Mouse (Mus musculus) frontal cortex, adult (tissue): ENCODE measurements around the gene Adk.

Experiments used
- ATAC-seq: cut with Nextera tagmentation; 2 replicates; pipeline ENCODE4 v1.9.2; 2017; ENCODE audit warnings: mild to moderate bottlenecking, moderate library complexity, mixed read lengths; ENCODE audit not compliant: low TSS enrichment

Gene Adk

DNA sequence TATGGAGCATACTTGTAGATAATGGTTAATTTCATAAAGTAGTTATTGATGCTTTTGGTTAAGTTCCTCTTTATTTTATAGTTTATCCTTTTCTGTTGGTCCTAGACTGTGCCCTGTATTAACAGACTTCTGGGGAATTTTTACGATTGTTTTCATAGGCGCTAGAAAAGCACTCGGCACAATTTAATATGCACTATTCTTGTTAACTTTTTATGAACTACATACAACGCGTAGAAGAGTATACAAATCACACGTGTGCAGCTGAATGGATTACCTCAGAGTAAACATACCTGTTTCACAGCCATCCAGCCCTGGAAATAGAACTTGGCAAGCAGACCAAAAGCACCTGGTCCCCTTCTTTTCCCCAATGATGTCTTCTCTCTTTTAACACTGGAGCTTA, 99.7 kb downstream of the Adk start:
- ATAC-seq = no peak

DNA sequence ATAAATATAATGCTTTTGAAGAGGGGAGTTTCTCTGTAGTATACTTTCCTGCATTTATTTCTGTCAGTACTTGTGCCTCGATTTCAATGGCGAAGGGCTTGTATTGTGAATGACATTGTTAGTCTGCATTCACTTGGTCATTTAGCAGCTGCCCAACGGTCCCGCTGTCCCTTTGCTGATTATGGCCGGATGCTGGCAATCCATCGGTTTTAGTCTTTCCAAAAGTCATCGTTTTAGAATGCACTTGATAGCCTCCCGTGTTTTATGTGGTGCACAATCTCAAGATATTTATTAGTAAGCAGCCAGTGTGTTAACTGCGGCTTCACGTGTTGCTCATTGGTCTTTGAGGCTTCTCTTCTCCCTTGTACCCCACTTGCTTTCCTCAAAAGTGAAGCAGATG, 113.3 kb downstream of the Adk start:
- ATAC-seq = no peak

DNA sequence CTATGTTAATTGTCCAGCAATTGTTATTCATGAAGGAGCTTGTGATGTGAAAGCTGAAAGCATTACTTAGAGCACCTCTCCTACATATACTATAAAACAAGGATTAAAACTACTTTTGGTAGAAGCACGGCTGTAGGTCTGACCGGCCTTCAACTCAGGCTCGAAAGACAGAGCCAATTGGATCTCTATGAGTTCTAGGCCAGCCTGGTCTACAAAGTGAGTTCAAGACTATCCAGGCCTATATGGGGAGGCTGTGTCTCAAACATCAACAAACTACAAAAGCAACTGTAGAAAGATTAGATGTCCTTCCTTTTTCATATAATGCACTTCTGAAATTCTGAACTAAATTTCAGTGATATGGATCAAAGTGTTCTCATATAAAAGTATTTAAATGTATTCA, 113.7 kb downstream of the Adk start:
- ATAC-seq = no peak

DNA sequence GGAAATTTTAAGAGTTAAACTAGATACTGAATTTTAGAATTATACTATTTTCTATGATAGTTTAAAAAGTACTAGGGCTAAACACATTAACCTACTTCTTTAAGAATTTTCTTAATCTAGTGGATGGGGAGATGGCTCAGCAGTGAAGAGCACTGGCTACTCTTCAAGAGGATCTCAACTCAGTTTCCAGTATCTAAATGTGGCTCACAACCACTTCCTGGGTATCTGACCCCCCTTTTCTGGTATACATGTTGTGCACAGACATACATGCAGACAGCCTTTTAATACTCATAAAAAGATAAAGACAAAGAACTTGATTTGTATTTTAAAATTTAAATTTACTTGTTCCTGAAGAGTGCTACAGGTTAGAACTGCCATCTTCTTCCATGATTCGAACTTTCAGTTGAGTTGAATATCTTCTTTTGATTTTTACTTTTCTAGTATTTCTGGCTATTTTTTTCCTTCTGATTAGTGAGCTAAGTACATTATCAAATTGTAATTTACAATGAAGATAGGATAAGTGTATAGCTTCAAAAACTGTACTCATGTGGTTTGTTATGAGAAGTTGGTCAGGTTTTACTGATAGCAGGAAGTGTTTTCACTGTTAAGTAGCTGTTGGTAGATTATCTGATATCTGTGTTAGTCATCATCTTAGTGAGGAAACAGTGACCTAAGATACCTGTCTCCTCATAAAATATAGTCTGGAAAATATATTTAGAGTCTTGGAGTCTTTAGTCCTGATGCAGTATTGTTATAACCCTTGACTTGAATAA, 121.8 kb downstream of the Adk start:
- ATAC-seq = no peak

DNA sequence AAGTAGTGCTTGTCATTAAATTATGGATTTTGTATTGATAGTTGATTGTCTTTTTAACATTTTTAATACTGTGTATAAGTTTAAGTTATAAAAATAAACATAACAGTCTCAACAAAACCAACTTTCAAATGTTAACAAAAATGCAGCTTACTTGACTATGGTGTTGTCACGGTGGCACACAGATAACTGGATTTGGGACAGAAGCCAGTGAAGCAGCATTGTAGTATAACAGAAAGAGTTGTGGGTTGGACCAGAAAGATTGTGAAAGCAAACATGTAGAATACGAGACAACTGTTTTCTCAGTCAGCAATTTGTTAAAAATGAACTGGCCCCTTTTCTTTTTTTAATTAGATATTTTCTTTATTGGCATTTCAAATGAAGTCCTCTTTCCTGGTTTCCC, 122.4 kb downstream of the Adk start:
- ATAC-seq = no peak

DNA sequence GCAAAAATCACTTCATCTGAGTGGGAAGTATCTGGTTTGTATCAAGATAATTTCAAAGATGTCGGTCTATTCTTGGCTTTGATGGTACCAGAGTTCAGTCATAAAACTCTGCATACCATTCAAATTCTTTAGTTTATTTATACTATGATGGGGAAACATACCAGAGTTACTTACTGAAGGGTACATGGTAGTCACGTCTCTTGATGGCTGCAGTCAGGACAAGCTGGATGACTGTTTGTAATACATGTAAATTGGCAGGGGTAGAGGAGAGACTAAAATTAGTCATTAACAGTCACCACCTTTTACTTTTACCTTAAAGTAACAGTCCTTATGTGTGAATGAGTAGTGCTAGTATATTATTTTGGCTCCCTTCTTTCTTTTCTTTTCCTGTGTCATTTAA, 125.4 kb downstream of the Adk start:
- no peak for ATAC-seq

DNA sequence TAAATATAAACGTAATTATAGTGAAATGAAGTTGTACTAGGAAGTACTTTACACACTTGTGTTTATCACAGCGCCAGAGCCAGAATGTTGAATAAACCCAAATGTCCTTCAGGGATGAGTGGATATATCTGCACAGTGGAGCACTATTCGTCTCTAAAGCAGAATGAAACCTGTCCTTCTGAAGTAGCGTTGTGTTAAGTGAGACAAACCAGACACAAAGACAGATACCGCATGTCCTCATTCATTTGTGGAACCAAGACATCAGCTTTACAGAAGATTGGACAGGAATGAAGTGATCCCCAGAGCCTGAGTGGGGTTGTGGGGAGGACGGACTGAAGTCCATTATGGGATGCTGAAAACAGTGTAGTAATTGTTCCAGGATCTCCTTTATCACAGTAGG, 126.0 kb downstream of the Adk start:
- no peak for ATAC-seq

DNA sequence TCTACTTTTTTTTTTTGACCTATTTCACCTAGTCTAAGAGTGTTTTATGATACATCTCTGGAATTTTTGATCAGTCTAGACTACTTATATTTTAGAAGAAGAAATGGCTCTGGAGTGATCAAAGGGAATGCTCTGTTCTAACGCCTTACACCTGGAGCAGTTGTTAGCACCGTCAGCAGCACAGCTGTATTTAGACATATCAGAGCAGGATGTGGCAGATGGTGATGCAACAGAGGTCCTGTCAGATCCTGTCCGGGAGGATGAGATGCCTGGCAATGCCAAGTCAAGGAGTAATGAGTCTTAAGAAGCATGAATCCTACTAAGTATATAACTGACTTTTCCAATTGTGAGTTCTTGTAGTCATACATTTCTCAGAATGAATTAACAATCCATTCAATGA, 128.7 kb downstream of the Adk start:
- ATAC-seq = no peak

DNA sequence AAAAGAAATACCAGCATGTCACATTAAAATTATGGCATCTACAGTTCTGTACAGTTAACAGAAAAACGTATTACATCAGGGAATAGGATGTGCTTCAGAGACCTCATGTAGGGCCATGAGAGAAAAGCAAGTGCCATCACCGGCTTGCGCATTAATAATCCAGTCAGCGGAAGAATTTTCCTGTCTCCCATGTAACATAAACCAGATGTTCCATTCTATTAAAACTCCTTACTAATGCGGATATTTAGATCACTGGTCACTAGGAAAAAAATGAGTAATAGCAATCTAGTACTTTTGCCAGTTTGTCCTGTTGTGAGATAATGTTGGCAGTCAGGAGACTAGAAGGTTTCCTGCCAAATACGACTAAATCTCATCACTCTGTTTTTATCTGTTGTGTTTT, 139.6 kb downstream of the Adk start:
- no peak for ATAC-seq

DNA sequence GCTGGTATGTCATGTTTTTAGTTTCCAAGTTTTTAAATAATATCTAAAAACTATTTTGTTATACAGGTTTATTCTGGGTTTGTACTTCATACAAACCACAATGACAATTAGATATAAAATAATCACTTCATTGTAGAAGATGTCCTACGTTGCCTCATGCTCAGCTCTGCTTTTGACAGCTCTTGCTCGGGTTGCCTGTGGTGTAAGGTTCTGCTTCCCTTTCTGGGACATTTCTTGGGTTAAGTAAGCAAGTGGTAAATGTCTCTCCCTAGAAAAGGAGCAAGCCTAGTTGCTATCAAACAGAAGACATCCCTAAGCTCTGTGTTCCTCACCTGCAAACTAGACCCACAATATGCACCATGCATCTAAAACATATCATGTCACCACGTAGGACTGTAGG, 140.4 kb downstream of the Adk start:
- no peak for ATAC-seq

DNA sequence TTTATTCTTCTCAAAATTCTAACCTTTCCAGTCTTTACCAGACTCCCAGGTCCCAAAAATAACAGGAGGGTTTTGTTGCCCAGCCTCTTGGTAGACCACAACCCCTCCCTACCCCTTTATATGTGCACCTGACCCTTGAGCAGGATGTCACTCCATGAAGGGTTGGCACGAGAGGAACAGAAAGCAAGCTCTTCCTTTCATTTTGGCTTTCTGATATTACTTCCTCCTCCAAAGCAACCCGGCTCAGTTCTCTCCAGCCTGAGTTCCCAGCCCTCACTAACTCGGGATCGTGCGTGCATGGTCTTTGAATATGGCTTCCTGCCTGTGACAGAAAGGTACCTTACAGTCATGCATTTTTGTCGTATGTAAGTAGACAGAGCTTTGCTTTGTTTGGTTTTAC, 142.0 kb downstream of the Adk start:
- no peak for ATAC-seq

DNA sequence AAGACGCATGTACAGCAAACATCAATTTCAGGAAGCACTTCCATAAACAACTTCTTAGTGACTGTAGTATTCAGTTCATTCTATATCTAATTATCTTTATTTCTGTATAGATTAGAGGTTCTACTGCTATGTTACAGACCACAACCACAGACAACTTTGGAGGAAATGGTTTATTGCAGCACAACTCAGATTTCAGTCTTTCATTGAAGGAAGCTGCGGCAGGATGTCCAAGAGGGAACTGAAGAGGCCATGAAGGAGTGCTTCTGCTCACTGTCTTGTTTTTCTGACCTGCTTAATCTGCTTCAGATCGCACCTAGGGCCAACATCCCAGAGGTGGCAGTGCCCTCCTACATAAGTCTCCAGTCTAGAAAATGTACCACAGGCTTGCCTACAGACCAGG, 148.5 kb downstream of the Adk start:
- ATAC-seq = no peak

DNA sequence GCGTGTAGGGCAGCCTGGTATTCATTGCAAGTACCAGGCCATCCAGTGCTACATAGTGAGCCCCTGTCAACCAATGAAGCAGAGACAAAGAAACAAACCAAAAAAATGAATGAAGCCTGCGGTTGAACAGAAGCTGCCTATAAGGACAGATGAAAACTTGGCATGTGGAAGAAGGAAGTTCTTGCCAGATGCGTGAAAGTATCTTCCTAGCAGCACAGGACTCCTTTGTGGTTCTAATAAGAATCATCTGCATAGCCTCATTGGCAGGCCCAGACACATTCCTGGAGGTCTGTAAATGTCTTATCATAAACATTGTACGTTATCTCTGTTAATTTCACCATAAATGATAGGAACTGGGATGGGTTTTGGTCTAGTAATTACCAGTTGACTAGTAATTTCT, 154.1 kb downstream of the Adk start:
- ATAC-seq = no peak

DNA sequence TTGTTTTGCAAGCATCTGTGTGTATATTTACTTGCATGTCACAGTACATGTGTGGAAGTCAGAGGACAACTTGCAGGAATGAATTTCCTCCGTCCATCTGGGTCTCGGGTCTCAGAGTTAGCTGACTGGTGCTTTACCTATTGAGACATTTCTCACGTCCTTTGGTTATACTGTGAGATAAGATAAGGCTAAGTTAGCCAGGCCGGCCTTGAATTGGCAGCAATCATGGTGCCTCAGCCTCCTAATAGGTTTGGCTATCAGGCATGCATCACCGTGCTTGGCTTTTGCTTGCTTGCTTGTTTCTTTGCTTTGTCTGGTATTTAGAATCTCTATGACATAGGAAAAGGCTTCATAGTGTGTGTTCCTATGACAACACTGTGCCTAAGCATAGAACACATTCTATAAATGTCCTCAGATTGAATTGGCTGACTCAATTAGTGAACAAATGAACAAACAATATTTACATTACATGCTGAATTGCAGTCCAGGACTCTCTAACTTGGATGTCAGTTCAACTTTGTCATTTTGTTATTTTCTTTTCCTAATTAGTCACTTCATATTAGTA, 169.3 kb downstream of the Adk start:
- peak; percentile 64 for ATAC-seq

DNA sequence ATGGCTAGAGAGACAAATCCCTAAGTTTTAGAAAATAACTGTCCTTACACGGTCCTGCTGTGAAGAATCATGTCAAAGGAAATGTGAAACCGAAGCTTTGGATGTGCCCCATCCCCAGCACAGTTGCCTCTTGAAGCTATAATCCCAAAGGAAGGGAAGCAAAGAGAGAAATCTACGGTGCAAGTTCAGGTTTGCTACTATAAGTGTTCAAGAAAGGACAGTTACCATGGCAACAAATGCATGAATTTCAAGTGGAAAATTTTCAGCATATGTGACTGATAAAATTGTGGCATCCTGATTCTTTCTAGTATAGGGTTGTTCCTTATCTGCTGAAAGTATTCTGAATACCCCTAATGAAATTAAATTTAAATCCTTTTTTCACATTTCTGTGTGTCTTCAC, 169.8 kb downstream of the Adk start:
- ATAC-seq = peak; percentile 92

DNA sequence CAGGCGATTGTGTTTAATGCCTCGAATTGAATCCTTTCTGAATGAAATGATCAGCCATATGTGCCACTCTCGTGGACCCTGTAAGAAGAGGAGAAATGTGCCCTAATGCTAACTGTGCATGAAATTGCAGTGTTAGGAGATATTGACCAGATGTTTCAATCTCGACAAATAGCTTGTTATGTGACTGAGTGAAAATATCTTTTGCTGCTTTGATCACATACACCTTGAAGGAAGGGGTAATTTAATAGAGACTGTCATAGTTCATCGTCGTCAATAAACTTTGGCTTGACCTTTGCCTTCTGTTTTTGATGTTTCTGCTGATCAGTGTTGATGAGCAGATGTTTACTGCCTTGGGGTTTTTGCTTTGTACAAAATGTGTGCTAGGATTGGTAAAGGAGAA, 171.1 kb downstream of the Adk start:
- no peak for ATAC-seq

DNA sequence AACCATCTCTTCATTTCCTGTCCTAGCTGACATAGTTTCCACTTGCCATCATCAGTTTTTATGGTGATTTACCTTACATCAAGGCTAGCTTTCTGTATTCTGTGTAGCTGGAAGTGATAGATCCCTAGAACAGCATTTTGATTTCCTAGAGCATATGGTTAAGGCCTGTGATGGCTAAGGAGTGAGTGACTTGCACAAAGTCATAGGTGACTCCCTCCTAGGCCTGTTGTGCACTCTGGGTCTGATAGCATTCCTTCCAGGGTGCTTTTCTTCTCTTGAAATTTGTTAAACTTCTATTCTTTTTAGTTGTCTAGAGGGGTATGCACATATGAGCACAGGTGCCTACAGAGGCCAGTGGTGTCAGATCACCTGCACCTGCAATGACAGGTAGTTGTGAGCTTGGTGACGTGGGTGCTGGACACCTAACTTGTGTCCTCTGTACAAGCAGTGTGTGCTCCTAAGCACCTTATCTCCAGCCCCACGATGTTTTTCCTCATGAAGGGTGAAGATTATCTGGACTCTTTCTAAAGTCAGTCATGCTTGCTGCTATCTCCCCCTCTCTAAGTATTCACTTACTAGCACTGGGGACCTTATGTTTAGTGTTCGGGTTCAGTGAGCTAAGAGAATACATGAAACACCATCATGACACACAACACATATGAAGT, 171.7 kb downstream of the Adk start:
- no peak for ATAC-seq

DNA sequence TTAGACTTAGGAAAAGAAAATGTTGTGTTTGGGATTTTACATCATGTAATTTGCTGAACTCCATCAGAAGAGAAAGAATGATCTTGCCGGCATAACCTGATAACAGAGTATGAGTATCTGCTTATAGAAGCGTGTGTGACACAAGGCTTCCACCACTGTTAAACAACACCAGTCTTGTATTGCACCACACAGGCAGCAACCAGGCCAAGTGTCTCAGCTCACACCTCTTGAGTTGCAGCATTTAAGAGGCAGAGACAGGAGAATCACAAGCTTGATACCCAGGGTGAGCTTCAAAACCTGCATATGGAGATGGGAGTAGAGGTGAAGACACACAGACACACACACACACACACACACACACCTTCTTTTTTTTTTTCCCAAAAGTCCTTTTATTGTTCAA, 184.7 kb downstream of the Adk start:
- ATAC-seq = no peak

DNA sequence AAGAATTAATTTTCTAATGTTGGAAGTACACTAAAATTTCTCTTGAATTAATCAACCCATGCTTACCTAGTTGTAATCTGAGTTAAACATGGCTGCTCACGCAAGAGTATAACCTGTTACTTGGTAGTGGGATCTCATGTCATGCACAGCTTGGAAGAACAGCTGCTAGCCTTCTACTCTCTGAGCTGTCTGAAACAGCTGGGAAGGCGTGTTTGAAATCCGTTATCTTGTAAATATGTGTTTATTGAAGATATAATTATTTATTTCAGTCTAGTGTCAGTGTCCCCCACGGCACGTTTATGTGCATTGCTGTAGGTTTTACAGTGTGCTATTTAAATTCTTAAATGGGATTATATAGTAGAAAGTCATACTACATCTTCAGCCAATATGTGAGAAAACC, 188.7 kb downstream of the Adk start:
- no peak for ATAC-seq

DNA sequence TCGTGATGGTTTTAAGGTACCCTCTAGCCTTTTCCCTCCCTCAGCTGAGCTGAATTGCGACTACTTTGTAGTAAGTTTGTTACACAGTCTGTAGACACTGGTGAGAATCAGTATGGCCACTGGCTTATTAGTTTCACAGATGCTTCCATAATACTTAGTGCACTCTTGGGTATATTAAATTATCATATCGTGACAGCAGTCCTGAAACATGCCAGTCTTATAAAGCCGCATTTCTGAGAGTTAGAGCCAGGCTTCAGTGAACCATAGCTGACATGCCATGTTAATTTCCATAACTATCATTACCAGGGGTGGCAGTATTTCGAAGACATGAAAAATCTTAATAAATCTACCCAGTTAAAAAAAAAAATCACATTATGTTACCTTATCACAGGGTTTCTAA, 199.0 kb downstream of the Adk start:
- no peak for ATAC-seq

DNA sequence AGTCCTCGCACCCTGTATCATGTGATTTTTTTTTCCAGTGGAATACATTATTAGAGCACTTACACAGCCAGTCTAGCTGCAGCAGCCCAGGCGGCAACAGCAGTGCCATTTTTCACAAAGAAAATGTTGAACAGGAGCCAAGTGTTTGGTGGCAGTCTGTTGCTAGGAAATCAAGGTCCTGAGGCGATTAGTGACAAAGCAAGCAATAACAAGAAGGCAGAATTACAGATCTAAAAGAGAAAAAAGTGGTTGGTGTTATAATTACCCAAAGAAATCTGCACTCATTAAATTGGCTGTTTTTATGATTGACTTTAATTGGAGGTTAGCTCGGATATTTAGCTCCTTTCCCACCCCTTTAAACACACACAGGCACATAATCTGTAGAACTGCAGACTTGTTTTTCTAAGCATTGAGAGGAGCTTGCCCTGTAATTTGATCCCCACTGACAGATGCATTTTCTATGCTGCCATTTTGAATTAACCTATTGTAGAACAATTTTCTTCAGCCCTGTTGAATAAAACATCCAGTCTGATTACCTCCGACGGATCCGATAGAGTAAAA, 200.0 kb downstream of the Adk start:
- peak; percentile 50 for ATAC-seq

DNA sequence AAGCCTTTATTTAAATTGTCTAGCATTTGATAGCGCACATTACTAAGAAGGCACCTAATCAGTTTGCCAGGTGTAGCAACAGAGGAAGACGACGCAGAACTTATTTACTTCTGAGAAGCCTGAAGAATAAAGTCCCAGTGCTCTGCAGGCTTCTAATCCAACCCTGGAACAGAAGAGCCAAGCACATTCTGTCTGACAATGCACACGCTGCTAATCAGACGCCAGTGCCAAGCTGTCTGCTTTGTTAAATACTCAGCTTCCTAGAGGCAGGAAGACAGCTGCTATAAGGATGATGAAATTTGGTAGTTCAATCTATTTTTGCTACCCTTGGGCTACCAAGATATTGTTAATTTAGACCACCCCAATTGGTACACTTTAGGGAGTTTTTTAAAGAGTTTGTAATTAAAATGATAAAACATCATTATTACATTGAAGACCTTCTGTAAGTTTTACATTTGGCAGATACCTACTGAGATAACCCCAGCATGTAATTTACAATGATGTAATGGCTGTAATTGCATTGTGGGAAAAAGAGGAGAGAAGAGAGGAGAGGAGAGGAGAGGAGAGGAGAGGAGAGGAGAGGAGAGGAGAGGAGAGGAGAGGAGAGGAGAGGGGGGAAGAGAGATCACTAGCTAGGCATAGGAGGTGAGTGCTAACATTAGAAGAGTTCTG, 201.1 kb downstream of the Adk start:
- ATAC-seq = peak; percentile 70

DNA sequence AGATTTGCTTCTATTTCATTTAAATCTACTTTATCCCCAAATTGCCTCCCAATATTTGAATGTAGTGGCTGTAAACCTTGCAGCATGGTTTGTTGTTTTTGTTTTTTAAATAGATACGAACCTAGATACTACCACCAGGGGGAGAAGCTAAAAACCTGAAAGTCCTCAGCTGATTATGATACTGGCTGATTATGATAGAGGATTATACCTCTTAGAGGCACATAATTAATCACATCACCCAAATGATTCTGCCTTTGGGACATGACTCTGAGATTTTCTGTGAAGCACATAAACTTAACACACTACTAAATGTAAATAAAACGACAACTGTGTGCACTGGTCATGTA, 201.6 kb downstream of the Adk start:
- no peak for ATAC-seq
